Mouse (Mus musculus): Measurements from ENCODE around the gene Gm5244. TPM values are rescaled to one million over a fixed set of nuclear protein-coding genes. Genes with fewer than 3 reads are reported as not detected.

The Gm5244 gene
- not detected for polyA plus RNA-seq (2015; fragmentation: Illumina TruSeq; extraction: RNeasy Lipid Tissue Mini Kit (QIAGEN cat#74804); ENCODE audit: low read depth, low replicate concordance)

GRCm38 (mm10) chr19:12846382-12846781, at the start of gene Gm5244:
Gm5244 (plus strand) TSS chr19:12846682.

GRCm38 (mm10) chr19:12856983-12857382, 10.5 kb downstream of the Gm5244 start, which contains the start of gene Olfr1444:
Olfr1444 (plus strand) TSS chr19:12857283.

GRCm38 (mm10) chr19:12883555-12883954, 37.1 kb downstream of the Gm5244 start, which contains the start of gene Olfr1445:
Olfr1445 (plus strand) TSS chr19:12883855.

GRCm38 (mm10) chr19:12893424-12893823, 46.9 kb downstream of the Gm5244 start, which contains the start of gene Olfr1446:
Olfr1446 (minus strand) TSS chr19:12893524.

Other genes starting within 250 kb of the Gm5244 start
- gene Gm4952, start 246.7 kb upstream of the Gm5244 start, polyA plus RNA-seq (2015; fragmentation: Illumina TruSeq; extraction: RNeasy Lipid Tissue Mini Kit (QIAGEN cat#74804); ENCODE audit: low read depth, low replicate concordance): not detected
- not detected for gene Glyat, start 213.4 kb upstream of the Gm5244 start, polyA plus RNA-seq (2015; fragmentation: Illumina TruSeq; extraction: RNeasy Lipid Tissue Mini Kit (QIAGEN cat#74804); ENCODE audit: low read depth, low replicate concordance)
- gene Olfr1442, start 176.2 kb upstream of the Gm5244 start, polyA plus RNA-seq (2015; fragmentation: Illumina TruSeq; extraction: RNeasy Lipid Tissue Mini Kit (QIAGEN cat#74804); ENCODE audit: low read depth, low replicate concordance): not detected
- gene Olfr1443, start 168.6 kb upstream of the Gm5244 start, polyA plus RNA-seq (2015; fragmentation: Illumina TruSeq; extraction: RNeasy Lipid Tissue Mini Kit (QIAGEN cat#74804); ENCODE audit: low read depth, low replicate concordance): not detected
- gene Keg1, start 150.9 kb upstream of the Gm5244 start, polyA plus RNA-seq (2015; fragmentation: Illumina TruSeq; extraction: RNeasy Lipid Tissue Mini Kit (QIAGEN cat#74804); ENCODE audit: low read depth, low replicate concordance): not detected
- 1.7 TPM for gene Cntf, start 81.0 kb upstream of the Gm5244 start, polyA plus RNA-seq (2015; fragmentation: Illumina TruSeq; extraction: RNeasy Lipid Tissue Mini Kit (QIAGEN cat#74804); ENCODE audit: low read depth, low replicate concordance)
- gene Zfp91, start 50.6 kb upstream of the Gm5244 start, polyA plus RNA-seq (2015; fragmentation: Illumina TruSeq; extraction: RNeasy Lipid Tissue Mini Kit (QIAGEN cat#74804); ENCODE audit: low read depth, low replicate concordance): 72.9 TPM
- gene Lpxn, start 50.5 kb upstream of the Gm5244 start, polyA plus RNA-seq (2015; fragmentation: Illumina TruSeq; extraction: RNeasy Lipid Tissue Mini Kit (QIAGEN cat#74804); ENCODE audit: low read depth, low replicate concordance): 2.2 TPM
- gene Olfr1444, start 10.6 kb downstream of the Gm5244 start, polyA plus RNA-seq (2015; fragmentation: Illumina TruSeq; extraction: RNeasy Lipid Tissue Mini Kit (QIAGEN cat#74804); ENCODE audit: low read depth, low replicate concordance): not detected
- not detected for gene Olfr1445, start 37.2 kb downstream of the Gm5244 start, polyA plus RNA-seq (2015; fragmentation: Illumina TruSeq; extraction: RNeasy Lipid Tissue Mini Kit (QIAGEN cat#74804); ENCODE audit: low read depth, low replicate concordance)
- not detected for gene Olfr1446, start 46.8 kb downstream of the Gm5244 start, polyA plus RNA-seq (2015; fragmentation: Illumina TruSeq; extraction: RNeasy Lipid Tissue Mini Kit (QIAGEN cat#74804); ENCODE audit: low read depth, low replicate concordance)
- gene Olfr1447, start 57.1 kb downstream of the Gm5244 start, polyA plus RNA-seq (2015; fragmentation: Illumina TruSeq; extraction: RNeasy Lipid Tissue Mini Kit (QIAGEN cat#74804); ENCODE audit: low read depth, low replicate concordance): not detected
- not detected for gene Olfr1448, start 77.7 kb downstream of the Gm5244 start, polyA plus RNA-seq (2015; fragmentation: Illumina TruSeq; extraction: RNeasy Lipid Tissue Mini Kit (QIAGEN cat#74804); ENCODE audit: low read depth, low replicate concordance)
- gene Olfr1449, start 84.2 kb downstream of the Gm5244 start, polyA plus RNA-seq (2015; fragmentation: Illumina TruSeq; extraction: RNeasy Lipid Tissue Mini Kit (QIAGEN cat#74804); ENCODE audit: low read depth, low replicate concordance): not detected
- gene Olfr1450, start 103.6 kb downstream of the Gm5244 start, polyA plus RNA-seq (2015; fragmentation: Illumina TruSeq; extraction: RNeasy Lipid Tissue Mini Kit (QIAGEN cat#74804); ENCODE audit: low read depth, low replicate concordance): not detected
- gene Olfr1451, start 148.3 kb downstream of the Gm5244 start, polyA plus RNA-seq (2015; fragmentation: Illumina TruSeq; extraction: RNeasy Lipid Tissue Mini Kit (QIAGEN cat#74804); ENCODE audit: low read depth, low replicate concordance): not detected
- gene Olfr1453, start 181.6 kb downstream of the Gm5244 start, polyA plus RNA-seq (2015; fragmentation: Illumina TruSeq; extraction: RNeasy Lipid Tissue Mini Kit (QIAGEN cat#74804); ENCODE audit: low read depth, low replicate concordance): not detected
- gene Olfr1454, start 213.9 kb downstream of the Gm5244 start, polyA plus RNA-seq (2015; fragmentation: Illumina TruSeq; extraction: RNeasy Lipid Tissue Mini Kit (QIAGEN cat#74804); ENCODE audit: low read depth, low replicate concordance): not detected

All from brain, adult 10 weeks (tissue).